Mouse (Mus musculus) left cerebral cortex, adult 18-20 months (tissue): ENCODE results near the gene Nek8. TPM values are rescaled to one million over a fixed set of nuclear protein-coding genes. Genes with fewer than 3 reads are reported as not detected.

Experiments
- microRNA-seq, 2 experiments: library from miRNA; unstranded; fragments of <30 nt; microRNA quantifications; one replicate each; pipeline ENCODE4 v1.2.0; 2021
- total RNA-seq, 2 experiments: library from RNA; stranded (reverse); gene quantifications; 2 replicates each; pipeline ENCODE4 v1.2.3; 2021

The Nek8 gene
- total RNA-seq, 2 experiments from 2014 or later: 3.2 to 3.5 TPM

Small RNA genes within 50 kb of the gene (microRNA-seq; reads per million reads assigned to microRNA genes)
- 0.99 to 1.3 reads per million in 2 experiments for gene Mir7653

Other genes starting within 250 kb of the Nek8 start
- gene Sez6, start 245.9 kb downstream of the Nek8 start, total RNA-seq: 100 to 1,000 TPM; 145 to 154 TPM
- 10 to 100 TPM; 51.6 to 54.0 TPM for gene Phf12, start 193.9 kb downstream of the Nek8 start, total RNA-seq
- gene Dhrs13, start 144.4 kb downstream of the Nek8 start, total RNA-seq: 1 to 10 TPM; 5.1 to 6.9 TPM
- 10 to 100 TPM; 93.0 to 93.2 TPM for gene Flot2, start 138.7 kb downstream of the Nek8 start, total RNA-seq
- gene Eral1, start 96.3 kb downstream of the Nek8 start, total RNA-seq: 10 to 100 TPM; 18.4 to 19.0 TPM
- gene Fam222b, start 82.0 kb downstream of the Nek8 start, total RNA-seq: 10 to 100 TPM; 29.5 to 30.0 TPM
- gene Traf4, start 11.1 kb downstream of the Nek8 start, total RNA-seq: 1 to 10 TPM; 9.7 TPM
- 10 to 100 TPM; 25.3 to 33.8 TPM for gene Tlcd1, start within 50 bp of the Nek8 start, total RNA-seq
- 100 to 1,000 TPM; 729 to 741 TPM for gene Rpl23a, start 6.9 kb upstream of the Nek8 start, total RNA-seq
- 10 to 100 TPM; 15.2 to 18.0 TPM for gene Rab34, start 11.8 kb upstream of the Nek8 start, total RNA-seq
- gene Proca1, start 16.7 kb upstream of the Nek8 start, total RNA-seq: 1 to 10 TPM; 5.7 to 6.3 TPM
- gene Sdf2, start 69.1 kb upstream of the Nek8 start, total RNA-seq: 10 to 100 TPM; 65.2 to 68.1 TPM
- gene Supt6, start 69.3 kb upstream of the Nek8 start, total RNA-seq: 10 to 100 TPM; 93.8 to 96.5 TPM
- 100 to 1,000 TPM; 165 to 170 TPM for gene 2610507B11Rik, start 85.1 kb upstream of the Nek8 start, total RNA-seq
- 10 to 100 TPM; 18.3 to 20.0 TPM for gene BC030499, start 114.2 kb upstream of the Nek8 start, total RNA-seq
- 10 to 100 TPM in 1 of 2 experiments, 1 to 10 TPM in 1; 9.8 to 11.3 TPM for gene Spag5, start 124.9 kb upstream of the Nek8 start, total RNA-seq
- gene Aldoc, start 146.3 kb upstream of the Nek8 start, total RNA-seq: 100 to 1,000 TPM; 733 to 876 TPM
- 10 to 100 TPM; 58.4 to 61.2 TPM for gene Pigs, start 151.7 kb upstream of the Nek8 start, total RNA-seq
- 10 to 100 TPM; 32.5 to 35.5 TPM for gene Unc119, start 166.8 kb upstream of the Nek8 start, total RNA-seq
- not detected for gene Foxn1, start 209.9 kb upstream of the Nek8 start, total RNA-seq
- not detected for gene Slc13a2, start 245.5 kb upstream of the Nek8 start, total RNA-seq